Mouse (Mus musculus) stomach, embryonic 15.5 days (tissue): ENCODE results near the gene Actg1. TPM values are rescaled to one million over a fixed set of nuclear protein-coding genes. Genes with fewer than 3 reads are reported as not detected.
"Not testable (repeated sequence)": the region's sequence is repeated elsewhere in the genome, so short reads cannot be mapped to it uniquely, and the experiment has no call there.

Source experiments
- ATAC-seq: fragments of 200-750 bp; cut with Nextera tagmentation; 2 replicates; pipeline ENCODE4 v1.8.0; 2017; ENCODE audit warnings: low read depth, moderate number of reproducible peaks, moderate TSS enrichment; ENCODE audit not compliant: insufficient read depth, low FRiP score
- H3K27ac ChIP-seq: fragments of 300-500 bp; sonication (generic); 2 replicates; pipeline ENCODE4 v1.5.1; 2015; ENCODE audit warnings: mild to moderate bottlenecking, inconsistent platforms
- H3K27me3 ChIP-seq: fragments of 300-500 bp; sonication (generic); replicated peaks from 2 replicates; pipeline ENCODE4 v1.6.1; 2015; ENCODE audit warnings: inconsistent platforms
- H3K36me3 ChIP-seq: fragments of 300-500 bp; sonication (generic); 2 replicates; pipeline ENCODE4 v1.6.1; 2015; ENCODE audit warnings: inconsistent platforms
- H3K4me1 ChIP-seq: fragments of 300-500 bp; sonication (generic); 2 replicates; pipeline ENCODE4 v1.6.1; 2015; ENCODE audit warnings: inconsistent platforms
- H3K4me2 ChIP-seq: fragments of 300-500 bp; sonication (generic); 2 replicates; pipeline ENCODE4 v1.6.1; 2015; ENCODE audit warnings: mild to moderate bottlenecking, inconsistent platforms
- H3K4me3 ChIP-seq: fragments of 300-500 bp; sonication (generic); replicated peaks from 2 replicates; pipeline ENCODE4 v1.5.1; 2015; ENCODE audit warnings: inconsistent platforms
- H3K9ac ChIP-seq: fragments of 300-500 bp; sonication (generic); 2 replicates; pipeline ENCODE4 v1.6.1; 2015; ENCODE audit warnings: inconsistent platforms
- H3K9me3 ChIP-seq: fragments of 300-500 bp; sonication (generic); 2 replicates; pipeline ENCODE4 v1.6.1; 2016; ENCODE audit warnings: inconsistent platforms
- WGBS: fragments of 180-500 bp; shearing (Covaris S2); methylation state at CpG from one replicate; pipeline ENCODE4 v1.1.7; 2015; 5-methylcytosine and 5-hydroxymethylcytosine counted together
- polyA plus RNA-seq: library from polyadenylated mRNA; unstranded; fragments of >200 nt; fragmentation: Nextera tagmentation; extraction: Ambion mirVana; gene quantifications from 2 replicates; pipeline ENCODE4 v1.2.1, GENCODE M21; 2015

The Actg1 gene
- polyA plus RNA-seq, 1 experiment from 2014 or later, result 2,501 TPM

- no peak overlapping the region for H3K27ac ChIP-seq
- H3K4me2 ChIP-seq, result no peak overlapping the region
- ATAC-seq, result no peak
- H3K9ac ChIP-seq, result no peak overlapping the region
- no peaks in the 10 kb centered on the region for H3K9me3 ChIP-seq
- H3K4me1 ChIP-seq, result peaks cover 49% of the 10 kb centered on the region
- H3K27me3 ChIP-seq, result no peaks in the 10 kb centered on the region
- H3K4me3 ChIP-seq, result no peak overlapping the region
- H3K36me3 ChIP-seq, result no peaks in the 10 kb centered on the region
- 80% methylated on average over 6 of the region's 6 CpGs for WGBS
Observed at GRCm38 (mm10) chr11:120359391-120359790, 11.0 kb upstream of the Actg1 start.

GRCm38 (mm10) chr11:120357791-120358401, 9.6 kb upstream of the Actg1 start:
- H3K27ac ChIP-seq, result peak overlapping the region; percentile 93
- H3K9me3 ChIP-seq, result no peaks in the 10 kb centered on the region
- peak overlapping the region; percentile 41 for H3K4me2 ChIP-seq
- 6% methylated on average over 10 of the region's 10 CpGs for WGBS
- H3K4me3 ChIP-seq, result no peak overlapping the region; the same call in 1 of the 2 replicates
- H3K36me3 ChIP-seq, result no peaks in the 10 kb centered on the region
- peaks cover 63% of the 10 kb centered on the region for H3K4me1 ChIP-seq
- peak; percentile 76 for ATAC-seq
- no peak overlapping the region for H3K9ac ChIP-seq
- no peaks in the 10 kb centered on the region for H3K27me3 ChIP-seq

- Histone ChIP-seq H3K4me1 (peaks cover 68% of the 10 kb centered on the region), H3K9me3 (no peaks in the 10 kb centered on the region), H3K4me3 (no peak overlapping the region), H3K27me3 (no peaks in the 10 kb centered on the region), H3K36me3 (no peaks in the 10 kb centered on the region), H3K9ac (no peak overlapping the region), H3K4me2 (no peak overlapping the region), H3K27ac (peak overlapping the region; percentile 93)
- WGBS, result 87% methylated on average over 4 of the region's 4 CpGs
- ATAC-seq, result no peak
Observed at GRCm38 (mm10) chr11:120356900-120357299, 8.6 kb upstream of the Actg1 start.

- no peaks in the 10 kb centered on the region for H3K27me3 ChIP-seq
- H3K36me3 ChIP-seq, result no peaks in the 10 kb centered on the region
Observed at GRCm38 (mm10) chr11:120356319-120356840, 8.0 kb upstream of the Actg1 start.

GRCm38 (mm10) chr11:120355277-120356039, 7.1 kb upstream of the Actg1 start:
- Histone ChIP-seq H3K9ac (no peak overlapping the region), H3K4me2 (no peak overlapping the region), H3K27ac (peak overlapping the region; percentile 77), H3K9me3 (no peaks in the 10 kb centered on the region), H3K4me1 (peaks cover 79% of the 10 kb centered on the region), H3K4me3 (no peak overlapping the region), H3K27me3 (no peaks in the 10 kb centered on the region), H3K36me3 (no peaks in the 10 kb centered on the region)
- 24% methylated on average over 5 of the region's 5 CpGs for WGBS
- ATAC-seq, result no peak

More at GRCm38 (mm10) chr11:120356319-120356840, 8.0 kb upstream of the Actg1 start:
- 75% methylated on average over 15 of the region's 15 CpGs for WGBS
- ATAC-seq, result no peak
- Histone ChIP-seq H3K4me2 (no peak overlapping the region), H3K4me1 (peaks cover 71% of the 10 kb centered on the region), H3K9ac (no peak overlapping the region), H3K27ac (peak overlapping the region; percentile 93; the same call in 1 of the 2 replicates), H3K9me3 (no peaks in the 10 kb centered on the region), H3K4me3 (no peak overlapping the region)

- Histone ChIP-seq H3K4me1 (peaks cover 73% of the 10 kb centered on the region), H3K27ac (peak overlapping the region; percentile 77), H3K27me3 (no peaks in the 10 kb centered on the region), H3K9me3 (no peaks in the 10 kb centered on the region), H3K4me3 (no peak overlapping the region), H3K4me2 (no peak overlapping the region), H3K9ac (no peak overlapping the region), H3K36me3 (no peaks in the 10 kb centered on the region)
- ATAC-seq, result no peak
- WGBS, result 82% methylated on average over 17 of the region's 17 CpGs
Observed at GRCm38 (mm10) chr11:120354304-120355276, 6.2 kb upstream of the Actg1 start.

- Histone ChIP-seq H3K4me2 (peak overlapping the region; percentile 41), H3K9ac (no peak overlapping the region; the same call in 1 of the 2 replicates), H3K27me3 (no peaks in the 10 kb centered on the region), H3K4me3 (0 out of 2 replicates have a peak overlapping the region, but pooled peaks have one; percentile 3), H3K36me3 (no peaks in the 10 kb centered on the region), H3K27ac (peak overlapping the region; percentile 100), H3K9me3 (no peaks in the 10 kb centered on the region), H3K4me1 (peaks cover 71% of the 10 kb centered on the region)
- 28% methylated on average over 26 of the region's 26 CpGs for WGBS
- ATAC-seq, result peak; percentile 65
Observed at GRCm38 (mm10) chr11:120353500-120354303, 5.4 kb upstream of the Actg1 start.

- H3K4me2 ChIP-seq, result no peak overlapping the region
- WGBS, result 49% methylated on average over 13 of the region's 13 CpGs
- no peaks in the 10 kb centered on the region for H3K27me3 ChIP-seq
Observed at GRCm38 (mm10) chr11:120352571-120353290, 4.4 kb upstream of the Actg1 start.

GRCm38 (mm10) chr11:120352093-120352350, 3.7 kb upstream of the Actg1 start:
- not testable (repeated sequence) for H3K9me3 ChIP-seq, H3K9ac ChIP-seq, H3K4me2 ChIP-seq, H3K36me3 ChIP-seq, H3K4me3 ChIP-seq, H3K27me3 ChIP-seq, ATAC-seq
- peaks cover 57% of the 10 kb centered on the region for H3K4me1 ChIP-seq
- 83% methylated on average over 5 of the region's 5 CpGs for WGBS
- peak overlapping the region; percentile 100 for H3K27ac ChIP-seq

More at GRCm38 (mm10) chr11:120352571-120353290, 4.4 kb upstream of the Actg1 start:
- Histone ChIP-seq H3K36me3 (no peaks in the 10 kb centered on the region), H3K4me3 (no peak overlapping the region), H3K9me3 (no peaks in the 10 kb centered on the region), H3K4me1 (peaks cover 61% of the 10 kb centered on the region), H3K27ac (peak overlapping the region; percentile 100), H3K9ac (no peak overlapping the region)
- ATAC-seq, result no peak

- no peak for ATAC-seq
- peak overlapping the region; percentile 79 for H3K4me2 ChIP-seq
- peaks cover 51% of the 10 kb centered on the region for H3K4me1 ChIP-seq
- peak overlapping the region; percentile 100 for H3K27ac ChIP-seq
- H3K9ac ChIP-seq, result no peak overlapping the region
- no peaks in the 10 kb centered on the region for H3K27me3 ChIP-seq
- no peaks in the 10 kb centered on the region for H3K36me3 ChIP-seq
- 72% methylated on average over 10 of the region's 10 CpGs for WGBS
- H3K9me3 ChIP-seq, result no peaks in the 10 kb centered on the region
- H3K4me3 ChIP-seq, result peak overlapping the region; percentile 99; the same call in 1 of the 2 replicates
Observed at GRCm38 (mm10) chr11:120351250-120352092, 3.1 kb upstream of the Actg1 start.
